Mouse (Mus musculus) forelimb bud, embryonic 11.5 days (tissue): ENCODE results near the gene Phf5a.

ENCODE experiments used
- DNase-seq: peaks from one replicate; pipeline ENCODE4 v3.0.0-alpha.2; 2012; ENCODE audit warnings: low read depth, low spot score

The Phf5a gene

GRCm38 (mm10) chr15:81828426-81829207, 43.1 kb downstream of the Phf5a start:
- no peak for DNase-seq

GRCm38 (mm10) chr15:81824832-81825231, 46.9 kb downstream of the Phf5a start:
- no peak for DNase-seq

- no peak for DNase-seq
These were observed 49.1 kb downstream of the Phf5a start for GRCm38 (mm10) chr15:81822631-81823030.

GRCm38 (mm10) chr15:81818404-81818803, 53.3 kb downstream of the Phf5a start:
- DNase-seq, result no peak

- no peak for DNase-seq
These were observed 56.9 kb downstream of the Phf5a start for GRCm38 (mm10) chr15:81814716-81815370.
